Mouse (Mus musculus) layer of hippocampus, adult 2 months (tissue): ENCODE data around the gene Gpcpd1. TPM values are rescaled to one million over a fixed set of nuclear protein-coding genes. Genes with fewer than 3 reads are reported as not detected.

Experiments used
- DNase-seq, 2 experiments: peaks; one replicate each; pipeline ENCODE4 v3.0.0; 2022; ENCODE audit warnings: low spot score in 2 of 2
- H3K27ac ChIP-seq: fragments of 200-600 bp; 2 replicates; pipeline ENCODE4 v1.8.1; 2022
- H3K4me3 ChIP-seq: fragments of 200-600 bp; 2 replicates; pipeline ENCODE4 v1.8.1; 2022; ENCODE audit warnings: mild to moderate bottlenecking
- CTCF ChIP-seq: fragments of 200-600 bp; conservative IDR thresholded peaks from 2 replicates; pipeline ENCODE4 v1.8.1; 2022; ENCODE audit warnings: antibody characterized with exemption, mild to moderate bottlenecking, moderate library complexity
- long read RNA-seq, 2 experiments: library from polyadenylated mRNA; stranded (forward); transcript quantifications; one replicate each; pipeline ENCODE4 v2.0.0; 2021; ENCODE audit warnings: borderline mapping rate in 2 of 2
- total RNA-seq, 2 experiments: library from RNA; stranded (reverse); gene quantifications; 2 replicates each; pipeline ENCODE4 v1.2.3; 2021

Gpcpd1 gene
- 10 to 100 TPM; 72.3 to 75.6 TPM for total RNA-seq
- long read RNA-seq, experiment 1, transcript Gpcpd1-205 (20 exons, 3,703 nt), result minor isoform, 8 of 72 reads
- long read RNA-seq, experiment 1, transcript Gpcpd1-202 (20 exons, 3,686 nt), result major isoform, 29 of 72 reads
- long read RNA-seq, experiment 1, partial matches to known transcripts, result 15 of 72 reads
- long read RNA-seq, experiment 1, other reads (novel, unspliced or antisense), result 17 of 72 reads
- long read RNA-seq, experiment 2, transcript Gpcpd1-205 (20 exons, 3,703 nt), result minor isoform, 11 of 90 reads
- long read RNA-seq, experiment 2, transcript Gpcpd1-202 (20 exons, 3,686 nt), result major isoform, 42 of 90 reads
- long read RNA-seq, experiment 2, partial matches to known transcripts, result 9 of 90 reads
- long read RNA-seq, experiment 2, other reads (novel, unspliced or antisense), result 24 of 90 reads

- Histone ChIP-seq H3K4me3 (no peak within 1 kb of the TSS), H3K27ac (no peak within 1 kb of the TSS)
- no peak for DNase-seq
- TF ChIP-seq CTCF, result no peak
Measured at GRCm38 (mm10) chr2:132587240-132587779, at the start of gene Gpcpd1. Gpcpd1 (minus strand) TSS chr2:132587729.

GRCm38 (mm10) chr2:132636534-132636933 lies 49.0 kb upstream of the Gpcpd1 start:
- no peak for DNase-seq
- H3K27ac ChIP-seq, result no peak overlapping the region
- TF ChIP-seq CTCF, result no peak
- H3K4me3 ChIP-seq, result no peak overlapping the region

GRCm38 (mm10) chr2:132628626-132629025 lies 41.1 kb upstream of the Gpcpd1 start:
- no peak for DNase-seq
- TF ChIP-seq CTCF, result no peak
- no peak overlapping the region for H3K4me3 ChIP-seq
- no peak overlapping the region for H3K27ac ChIP-seq

DNA sequence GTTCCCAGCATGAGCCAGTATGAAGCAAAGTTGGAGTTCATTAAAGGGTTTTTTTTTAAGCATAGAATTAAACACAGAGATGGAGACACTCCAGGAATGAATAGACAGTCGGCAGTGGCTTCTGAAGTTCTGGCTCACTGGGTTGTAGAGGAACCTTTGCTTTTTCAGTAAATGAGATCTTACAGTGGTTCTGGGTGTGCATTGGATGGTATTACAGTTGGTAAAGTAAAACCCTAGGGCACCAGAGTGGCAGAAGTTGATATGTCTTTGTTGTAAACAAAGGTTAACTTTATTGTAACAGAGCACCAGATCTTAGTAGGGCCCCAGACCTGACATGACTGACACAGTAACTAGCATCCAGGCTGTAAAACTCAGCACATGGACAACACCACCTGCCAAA lies 35.6 kb upstream of the Gpcpd1 start:
- no peak overlapping the region for H3K27ac ChIP-seq
- no peak overlapping the region for H3K4me3 ChIP-seq
- DNase-seq, result no peak
- TF ChIP-seq CTCF, result no peak

DNA sequence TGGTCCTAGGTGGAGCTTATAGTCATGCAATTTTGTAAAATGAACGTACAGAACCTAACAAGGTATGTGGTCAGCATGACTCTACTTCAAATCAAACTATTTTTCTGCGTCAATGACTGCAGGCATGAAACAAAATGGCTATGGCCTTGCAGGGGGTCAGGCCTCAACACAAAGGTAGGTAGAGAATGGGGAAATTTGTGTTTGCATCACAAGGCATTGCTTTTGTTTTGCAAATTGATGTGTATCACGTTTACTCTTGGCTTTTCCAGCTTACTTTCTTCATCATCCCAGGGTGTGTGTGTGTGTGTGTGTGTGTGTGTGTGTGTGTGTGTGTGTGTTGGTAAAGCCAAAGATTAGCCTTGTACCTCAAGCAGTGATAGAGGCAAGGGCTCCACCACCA lies 30.2 kb upstream of the Gpcpd1 start:
- TF ChIP-seq CTCF, result no peak
- H3K27ac ChIP-seq, result no peak overlapping the region
- no peak for DNase-seq
- H3K4me3 ChIP-seq, result no peak overlapping the region

- Histone ChIP-seq H3K4me3 (no peak overlapping the region), H3K27ac (peak overlapping the region; percentile 51; the same call in 1 of the 2 replicates)
- no peak for TF ChIP-seq CTCF
- no peak for DNase-seq
Measured at GRCm38 (mm10) chr2:132613581-132614188, 26.2 kb upstream of the Gpcpd1 start.

DNA sequence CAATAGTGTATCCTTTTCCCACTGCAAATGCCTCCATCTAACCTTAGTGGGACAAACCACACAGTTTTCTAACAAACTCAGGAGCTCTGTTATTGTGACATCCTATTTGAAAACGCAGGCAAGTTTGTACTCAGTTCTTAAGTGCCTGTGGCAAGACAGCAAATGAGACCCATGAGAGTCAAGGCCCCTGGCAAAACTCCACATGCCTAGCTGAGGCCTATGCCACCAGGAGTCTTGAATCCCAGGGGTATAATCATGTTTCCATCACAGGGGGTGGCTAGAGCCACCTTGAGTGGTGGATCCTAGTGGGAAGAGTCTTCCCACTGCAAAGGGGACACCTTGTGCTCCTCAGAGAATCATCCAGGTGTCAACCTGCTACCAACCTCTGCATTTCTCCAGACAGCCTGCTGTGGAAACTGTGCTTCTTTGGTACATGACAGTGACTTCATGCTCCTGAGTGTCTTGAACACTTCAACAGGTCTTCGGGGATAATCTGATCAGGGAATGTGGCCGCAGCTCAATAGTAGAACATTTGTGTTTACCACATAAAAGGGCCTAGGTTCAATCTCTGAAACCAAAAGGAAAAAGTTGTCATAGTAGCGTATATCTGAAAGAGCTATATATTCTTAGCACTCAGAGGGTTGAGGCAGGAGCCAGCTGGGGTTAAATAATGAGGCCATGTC lies 24.2 kb upstream of the Gpcpd1 start:
- DNase-seq, result no peak
- Histone ChIP-seq H3K27ac (no peak overlapping the region), H3K4me3 (no peak overlapping the region)
- no peak for TF ChIP-seq CTCF

DNA sequence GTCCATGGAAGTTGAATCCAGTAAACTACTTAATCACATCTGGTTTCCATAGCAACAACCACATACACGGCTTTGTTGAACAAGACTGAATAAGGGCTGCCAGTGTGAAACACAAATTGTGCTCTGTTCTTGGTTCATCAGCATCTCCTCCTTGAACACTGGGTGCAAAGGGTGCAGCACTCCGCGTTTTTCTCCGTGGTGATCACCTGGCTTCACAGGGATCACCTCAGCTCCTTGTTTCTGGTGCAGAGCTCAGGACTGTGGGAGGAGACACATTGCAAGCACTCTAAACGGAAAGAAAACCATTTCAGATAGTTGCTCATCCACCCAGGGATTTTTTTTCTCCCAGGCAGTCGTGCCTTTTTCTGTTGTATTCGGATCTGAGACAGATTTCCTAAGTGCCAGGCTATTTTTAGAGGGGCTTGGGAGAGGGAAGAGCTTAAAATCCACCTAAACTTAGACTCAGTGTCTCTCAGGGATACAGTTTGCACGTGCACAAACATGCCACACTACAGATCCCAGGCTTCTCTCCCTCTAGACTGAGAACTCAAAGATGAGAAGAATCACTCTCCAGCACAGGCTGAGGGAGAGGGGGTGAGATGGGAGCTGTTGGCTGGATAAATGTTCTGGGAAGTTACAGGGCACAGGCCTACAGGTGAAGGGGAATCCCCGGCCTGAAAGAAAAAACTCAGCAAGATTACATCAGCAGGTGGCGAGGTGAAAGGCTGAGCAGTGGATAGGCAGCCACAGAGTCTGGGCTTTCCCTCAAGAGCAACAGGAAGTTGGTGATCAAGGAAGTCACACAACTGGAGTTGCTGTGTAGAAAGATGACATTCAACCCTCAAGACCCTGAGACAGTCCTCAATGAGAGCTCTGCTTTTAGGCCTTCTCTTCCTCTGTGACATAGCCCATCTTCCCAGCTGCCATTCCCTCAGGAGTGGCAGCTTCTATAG lies 19.9 kb upstream of the Gpcpd1 start:
- no peak for TF ChIP-seq CTCF
- Histone ChIP-seq H3K27ac (peak overlapping the region; percentile 79), H3K4me3 (no peak overlapping the region)
- DNase-seq, result peak; percentile 26 to 38

DNA sequence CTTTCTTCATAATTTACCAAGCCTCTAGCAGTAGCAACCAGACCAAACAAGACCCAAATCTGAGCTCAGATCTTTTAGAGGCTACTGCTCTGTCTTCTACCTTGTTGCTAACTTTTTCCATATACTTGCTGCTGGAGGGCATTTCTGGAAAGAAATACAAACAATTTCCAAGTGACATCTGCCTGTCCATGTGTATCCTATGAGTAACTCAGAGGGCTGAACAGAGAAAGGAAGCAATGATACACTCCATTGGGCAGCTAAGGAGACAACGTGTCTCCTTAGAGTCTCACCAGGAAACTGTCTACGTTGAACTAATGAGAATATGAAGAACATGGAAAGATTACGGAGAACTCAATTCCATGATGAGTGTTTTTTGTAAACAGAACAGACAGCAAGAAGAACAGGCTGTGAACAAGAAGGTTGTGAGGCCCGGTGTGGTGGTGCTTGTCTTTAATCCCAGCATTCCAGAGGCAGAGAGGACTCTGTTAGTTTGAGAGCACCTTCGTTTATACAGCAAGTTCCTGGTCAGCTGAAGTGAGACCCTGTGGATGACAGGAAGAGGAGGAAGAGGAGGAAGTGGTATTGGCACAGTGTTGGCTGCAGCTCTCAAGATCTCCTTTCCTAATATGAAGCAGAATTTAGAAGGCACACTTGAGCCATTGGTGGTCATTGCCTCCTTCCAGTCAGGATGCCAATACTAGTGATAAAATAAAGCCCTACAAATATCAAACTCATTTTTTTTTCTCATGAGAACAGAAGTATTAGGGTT lies 18.4 kb upstream of the Gpcpd1 start:
- TF ChIP-seq CTCF, result no peak
- H3K27ac ChIP-seq, result no peak overlapping the region
- DNase-seq, result no peak
- H3K4me3 ChIP-seq, result no peak overlapping the region

- DNase-seq, result no peak
- H3K27ac ChIP-seq, result no peak overlapping the region
- TF ChIP-seq CTCF, result no peak
- no peak overlapping the region for H3K4me3 ChIP-seq
Measured at GRCm38 (mm10) chr2:132604922-132605321, 17.4 kb upstream of the Gpcpd1 start.

DNA sequence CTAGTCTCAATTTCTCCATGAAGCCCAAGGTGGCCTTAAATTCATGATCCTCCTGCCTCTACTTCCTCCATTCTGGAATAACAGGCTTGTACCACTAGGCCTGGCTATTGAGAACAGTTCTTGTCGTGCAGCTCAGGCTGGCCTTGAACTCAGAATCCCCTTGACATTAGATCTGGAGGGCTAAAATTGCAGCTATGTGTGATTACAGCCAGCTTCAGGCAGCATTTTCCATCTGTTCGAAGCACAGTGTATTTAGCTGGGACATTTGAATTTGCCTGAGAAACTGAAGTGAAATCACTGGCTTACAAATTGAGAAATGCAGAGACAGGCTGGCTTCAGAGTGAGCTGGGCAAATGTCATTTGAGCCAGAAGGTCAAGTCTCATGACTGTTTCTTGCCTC lies 16.2 kb upstream of the Gpcpd1 start:
- H3K27ac ChIP-seq, result 0 out of 2 replicates have a peak overlapping the region, but pooled peaks have one; percentile 29
- H3K4me3 ChIP-seq, result no peak overlapping the region
- TF ChIP-seq CTCF, result no peak
- no peak for DNase-seq
